Mouse (Mus musculus) telencephalon, adult 2 months (tissue): ENCODE measurements around the gene Utp6.

ENCODE experiments used
- DNase-seq: peaks from one replicate; pipeline ENCODE4 v3.0.0-alpha.2; 2011; ENCODE audit warnings: low read depth, low spot score

Gene Utp6

DNA sequence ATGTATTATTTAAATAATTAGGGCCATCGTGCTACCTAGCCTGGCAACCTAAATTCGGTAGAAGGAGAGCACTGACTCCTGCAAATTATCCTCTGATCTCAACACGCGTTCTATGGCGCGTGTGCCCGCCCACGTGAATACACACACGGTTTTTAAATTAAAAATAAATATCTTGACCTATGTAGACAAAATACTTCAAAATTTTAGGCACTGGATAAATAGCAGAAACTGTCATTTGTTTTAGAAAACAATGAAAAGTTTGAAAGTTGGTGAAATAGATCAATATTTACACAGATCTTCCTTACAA, 640 bp upstream of the Utp6 start:
- no peak for DNase-seq

GRCm38 (mm10) chr11:79961346-79962124, 655 bp downstream of the Utp6 start:
- no peak for DNase-seq

DNA sequence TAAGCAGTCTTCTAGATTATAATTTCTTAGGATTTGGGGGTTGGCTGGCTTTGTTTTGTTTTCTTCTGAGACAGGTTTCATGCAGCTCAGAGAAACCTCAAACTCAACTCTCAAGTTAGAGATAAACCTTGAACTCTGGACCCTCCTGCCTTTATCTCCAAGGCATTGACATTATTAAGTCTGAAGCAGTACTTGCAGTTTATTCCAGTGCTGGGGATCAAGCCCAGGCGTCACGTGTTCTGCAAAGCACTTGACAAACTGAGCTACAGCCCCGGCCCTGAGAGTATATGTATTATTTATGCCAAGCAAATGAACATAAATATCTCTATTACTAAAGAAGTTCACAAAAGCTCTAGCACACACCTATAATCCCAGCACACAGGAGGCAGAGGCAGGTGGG, 14.9 kb downstream of the Utp6 start:
- no peak for DNase-seq

GRCm38 (mm10) chr11:79943601-79944000, 18.6 kb downstream of the Utp6 start:
- no peak for DNase-seq

- DNase-seq, result no peak
These were observed 19.1 kb downstream of the Utp6 start for GRCm38 (mm10) chr11:79943136-79943535.

- DNase-seq, result no peak
These were observed 26.4 kb downstream of the Utp6 start for GRCm38 (mm10) chr11:79935766-79936165.

GRCm38 (mm10) chr11:79922766-79923165, 39.4 kb downstream of the Utp6 start:
- no peak for DNase-seq

DNA sequence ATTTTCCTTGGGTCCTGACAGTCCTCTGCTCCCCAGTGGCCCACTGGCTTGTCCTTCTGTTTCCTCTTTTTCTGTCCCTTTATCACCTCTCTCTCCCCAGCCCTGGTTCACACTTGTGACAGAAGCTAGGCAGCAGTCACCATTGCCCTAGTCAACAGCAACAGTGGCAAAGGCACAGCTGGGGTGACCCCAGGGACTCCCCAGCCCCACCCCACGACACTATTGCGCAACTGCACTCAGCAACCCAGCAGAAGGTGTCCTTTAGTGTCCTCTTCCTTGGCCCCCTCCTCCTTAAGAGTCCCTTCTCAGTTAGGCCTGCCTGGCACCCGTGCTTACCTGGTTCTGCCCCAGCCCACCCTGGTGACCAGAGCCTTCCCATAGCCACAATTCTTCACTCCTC, 40.0 kb downstream of the Utp6 start:
- no peak for DNase-seq

DNA sequence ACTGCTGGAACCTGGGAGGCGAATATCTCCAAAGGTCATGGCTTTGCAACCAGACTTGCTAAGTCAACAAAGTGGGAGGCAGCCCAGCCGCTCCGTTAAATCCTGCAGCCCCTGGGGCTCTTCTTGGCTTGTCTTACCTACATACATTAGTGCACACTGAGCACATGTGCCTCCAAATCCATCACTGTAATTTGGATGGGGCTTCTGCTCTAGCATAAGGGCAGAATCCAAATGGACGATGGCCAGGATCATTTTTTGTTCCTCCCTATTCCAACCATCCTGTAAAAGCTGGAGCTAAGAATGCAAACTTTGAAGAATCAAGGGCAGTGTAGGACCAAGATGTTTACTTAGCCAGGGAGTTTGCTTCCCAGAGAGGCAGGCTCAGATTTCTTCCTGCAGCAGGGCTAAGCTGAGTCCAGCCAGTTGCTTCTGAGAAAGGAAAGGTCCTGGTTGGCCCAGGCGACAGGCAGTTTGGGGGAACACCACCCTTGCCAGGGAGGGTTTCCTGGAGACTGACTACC, 41.6 kb downstream of the Utp6 start:
- no peak for DNase-seq

- DNase-seq, result peak; percentile 55
These were observed 42.3 kb downstream of the Utp6 start for GRCm38 (mm10) chr11:79919685-79920504.

DNA sequence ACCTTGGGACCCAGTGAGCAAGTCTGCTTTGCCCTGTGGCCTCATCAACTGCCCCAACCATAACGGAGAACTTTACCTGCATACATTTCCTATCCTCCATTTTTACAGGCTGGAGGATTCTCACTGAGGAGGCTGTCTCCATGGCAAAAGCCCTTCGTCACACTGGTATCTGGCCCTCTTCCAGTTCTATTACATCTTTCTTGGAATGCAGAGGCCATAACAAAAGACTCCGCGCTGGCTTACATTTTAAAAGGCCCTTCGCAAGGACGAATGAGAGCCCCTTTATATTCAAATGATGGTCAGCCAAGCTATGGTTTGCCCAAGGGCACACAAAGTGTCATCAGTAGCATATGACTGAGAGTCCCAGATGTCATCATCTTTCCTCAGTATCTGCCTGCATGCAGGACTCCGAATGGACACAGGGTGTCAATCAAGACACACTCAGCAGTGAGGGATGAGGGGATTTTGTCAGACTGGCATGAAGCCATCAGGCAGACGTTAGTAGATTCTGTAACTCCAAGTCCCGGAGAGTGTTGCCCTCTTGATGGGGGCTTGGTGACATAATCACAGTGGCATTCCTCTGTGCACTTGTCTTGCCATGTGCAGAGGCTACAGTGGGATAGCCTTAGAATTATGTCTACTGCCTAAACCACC, 46.4 kb downstream of the Utp6 start:
- no peak for DNase-seq

GRCm38 (mm10) chr11:79908600-79909483, 53.3 kb downstream of the Utp6 start:
- no peak for DNase-seq

DNA sequence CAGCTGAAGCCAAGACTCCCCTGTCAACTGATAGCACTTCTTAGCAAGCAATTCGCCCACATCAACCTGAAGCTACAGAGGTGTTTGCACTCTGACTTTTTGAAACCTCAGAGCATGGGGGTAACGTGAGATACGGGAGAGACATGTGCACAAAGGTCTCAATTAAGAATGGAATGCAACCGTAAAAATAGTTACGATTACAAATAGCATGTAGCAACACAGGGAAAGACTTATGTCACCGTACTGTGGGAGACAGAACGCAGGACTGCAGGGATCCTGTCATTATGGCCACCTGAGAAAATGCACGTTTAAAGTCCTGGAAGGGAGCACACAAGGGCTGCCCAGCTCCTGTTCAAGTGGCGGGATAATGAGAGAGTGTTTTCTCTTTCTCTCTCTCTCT, 55.3 kb downstream of the Utp6 start:
- DNase-seq, result no peak

- no peak for DNase-seq
These were observed 59.2 kb downstream of the Utp6 start for GRCm38 (mm10) chr11:79902881-79903481.

DNA sequence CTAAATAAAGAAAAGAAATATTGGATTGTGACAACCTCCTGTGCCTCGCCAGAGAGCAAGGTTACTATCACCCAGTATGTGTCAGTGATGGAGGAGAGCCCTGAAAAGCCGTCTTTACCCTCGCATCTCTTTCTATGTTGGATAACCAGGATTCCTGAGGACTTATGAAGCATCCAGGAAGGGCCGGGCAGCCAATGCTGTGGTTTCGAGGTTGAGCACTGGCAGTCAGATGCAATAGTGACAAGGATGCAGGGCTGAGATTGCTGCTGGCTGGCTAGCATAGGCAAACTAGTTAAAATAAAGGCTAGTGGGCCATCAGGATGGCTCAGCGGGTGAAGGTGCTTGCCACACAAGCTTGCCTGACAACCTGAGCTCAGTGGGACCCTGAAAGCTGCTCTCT, 61.0 kb downstream of the Utp6 start:
- DNase-seq, result no peak

DNA sequence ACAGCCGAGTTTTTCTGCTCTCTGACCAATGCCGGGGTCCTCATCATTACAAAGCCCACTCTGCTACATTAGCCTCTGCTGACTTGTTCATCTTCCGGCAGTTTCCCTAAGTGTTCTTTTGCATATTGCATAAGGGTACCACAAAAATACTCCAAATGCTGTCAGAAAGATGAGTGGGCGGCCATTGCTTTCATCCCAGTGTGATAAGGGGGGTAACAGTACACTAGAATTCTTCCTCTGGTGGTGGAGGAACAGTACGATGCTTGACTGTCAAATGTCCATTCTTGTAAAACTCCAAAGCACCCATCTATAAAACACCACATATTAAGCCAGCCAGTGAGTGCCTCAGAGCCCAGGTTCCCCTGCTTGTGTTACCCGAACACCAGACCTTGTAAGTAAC, 69.9 kb downstream of the Utp6 start:
- DNase-seq, result peak; percentile 51

GRCm38 (mm10) chr11:79890822-79891221, 71.4 kb downstream of the Utp6 start:
- no peak for DNase-seq

- DNase-seq, result no peak
These were observed 75.2 kb downstream of the Utp6 start for GRCm38 (mm10) chr11:79886961-79887360.

- no peak for DNase-seq
These were observed 75.8 kb downstream of the Utp6 start for GRCm38 (mm10) chr11:79886395-79886794.

DNA sequence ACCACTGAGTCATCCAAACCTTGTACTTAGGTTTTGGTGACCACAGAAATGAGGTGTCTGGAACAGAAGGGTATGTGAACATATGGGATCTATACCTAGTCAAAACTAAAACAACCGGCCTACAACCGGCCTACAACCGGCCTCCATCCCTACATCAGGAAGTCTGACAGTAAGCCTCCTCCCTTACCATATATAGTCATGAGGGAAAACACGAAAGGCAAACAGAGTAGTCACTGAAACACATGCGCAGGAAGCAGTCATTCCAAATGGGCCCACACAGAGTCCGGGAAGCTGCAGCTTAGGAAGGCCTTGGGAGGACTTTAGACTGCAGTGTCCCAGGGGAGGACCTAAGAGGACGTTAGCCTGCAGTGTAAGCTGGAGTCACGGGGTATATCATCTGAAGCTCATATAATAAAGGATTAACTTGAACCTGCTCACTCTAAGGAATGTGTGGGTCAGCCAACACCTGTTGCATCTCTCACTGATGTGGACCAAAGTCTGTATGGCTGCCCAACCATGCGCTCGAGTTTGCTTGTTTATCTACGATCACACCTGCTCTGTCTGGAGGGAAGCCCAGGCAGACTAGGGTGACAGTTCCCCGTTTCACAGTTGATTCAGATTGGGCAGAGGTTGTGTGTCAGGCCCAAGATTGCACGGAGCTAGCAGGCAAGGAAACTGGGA, 76.3 kb downstream of the Utp6 start:
- no peak for DNase-seq
